Mouse (Mus musculus) erythroblast, embryonic 14.5 days (primary cell): ENCODE data around the gene Dennd4b.

ENCODE experiments used
- GATA1 ChIP-seq: IDR thresholded peaks from 2 replicates; pipeline ENCODE4 v1.6.1; 2012; ENCODE audit warnings: low read length, inconsistent platforms, mixed read lengths
- TAL1 ChIP-seq: IDR thresholded peaks from 3 replicates; pipeline ENCODE4 v1.6.1; 2012; ENCODE audit warnings: low read length, inconsistent platforms, mixed read lengths

DNA sequence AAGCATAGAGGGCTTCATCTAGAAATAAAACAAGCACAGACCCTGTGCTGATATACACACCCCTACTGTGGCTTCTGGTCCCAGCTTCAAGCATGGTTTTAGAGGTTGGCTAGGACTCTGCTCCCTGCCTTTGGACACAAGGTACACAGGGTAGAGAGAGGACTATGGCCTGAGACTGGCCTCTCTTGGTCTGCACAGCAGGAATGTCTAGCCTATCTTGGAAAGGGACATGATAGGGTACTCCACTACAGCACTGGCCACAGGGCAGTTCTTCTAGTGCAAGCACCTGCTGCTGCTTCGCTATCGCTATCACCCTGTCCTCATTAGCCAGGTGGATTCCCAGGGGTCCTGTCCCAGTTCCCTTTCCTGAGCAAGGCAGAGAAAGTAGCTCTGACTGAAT lies 23.7 kb upstream of the Dennd4b start:
- TF ChIP-seq GATA1: no peak
- no peak for TF ChIP-seq TAL1
